Mouse (Mus musculus): ENCODE results near the gene Kctd5. TPM values are rescaled to one million over a fixed set of nuclear protein-coding genes. Genes with fewer than 3 reads are reported as not detected.

Gene Kctd5
- total and polyA plus RNA-seq, 2 experiments from 2014 or later: 23.9 to 39.5 TPM

GRCm38 (mm10) chr17:24049008-24049407, 24.3 kb downstream of the Kctd5 start:
- WGBS: 81% methylated on average over 8 of the region's 8 CpGs

GRCm38 (mm10) chr17:24048053-24048452, 25.2 kb downstream of the Kctd5 start:
- H3K4me1 ChIP-seq (ENCODE audit: control insufficient read depth, insufficient read depth): no peaks in the 10 kb centered on the region
- H3K27me3 ChIP-seq (ENCODE audit: control insufficient read depth, insufficient read depth, low read length): no peaks in the 10 kb centered on the region
- WGBS: 86% methylated on average over 5 of the region's 5 CpGs
- peaks cover 46% of the 10 kb centered on the region for H3K36me3 ChIP-seq (replicated peaks; ENCODE audit: control insufficient read depth, insufficient read depth, low read length)
- no peak overlapping the region for H3K27ac ChIP-seq (ENCODE audit: low read depth)
- TF ChIP-seq CTCF (IDR thresholded peaks at IDR 0.05; ENCODE audit: low read depth): no peak
- TF ChIP-seq EP300 (IDR thresholded peaks at IDR 0.05; ENCODE audit: low read depth): no peak
- H3K4me3 ChIP-seq (ENCODE audit: low read depth, low read length): no peak overlapping the region
- no peak overlapping the region for H3K4me2 ChIP-seq (ENCODE audit: low read depth, low read length)
- H3K9me3 ChIP-seq (replicated peaks; ENCODE audit: control insufficient read depth, low read length): no peaks in the 10 kb centered on the region
- ATAC-seq (ENCODE audit: insufficient read depth, low read depth) (no peak), DNase-seq (ENCODE audit: low spot score) (no peak)
- H3K9ac ChIP-seq (replicated peaks; ENCODE audit: low read depth, low read length): no peak overlapping the region

More at GRCm38 (mm10) chr17:24049008-24049407, 24.3 kb downstream of the Kctd5 start:
- Histone ChIP-seq H3K4me1 (ENCODE audit: control insufficient read depth, insufficient read depth) (no peaks in the 10 kb centered on the region), H3K27ac (ENCODE audit: low read depth) (no peak overlapping the region), H3K27me3 (ENCODE audit: control insufficient read depth, insufficient read depth, low read length) (no peaks in the 10 kb centered on the region), H3K9ac (replicated peaks; ENCODE audit: low read depth, low read length) (no peak overlapping the region), H3K9me3 (replicated peaks; ENCODE audit: control insufficient read depth, low read length) (no peaks in the 10 kb centered on the region), H3K4me2 (ENCODE audit: low read depth, low read length) (no peak overlapping the region), H3K4me3 (ENCODE audit: low read depth, low read length) (no peak overlapping the region), H3K36me3 (replicated peaks; ENCODE audit: control insufficient read depth, insufficient read depth, low read length) (peaks cover 56% of the 10 kb centered on the region)
- DNase-seq (ENCODE audit: low spot score): no peak
- TF ChIP-seq EP300 (IDR thresholded peaks at IDR 0.05; ENCODE audit: low read depth) (no peak), CTCF (IDR thresholded peaks at IDR 0.05; ENCODE audit: low read depth) (no peak)
- ATAC-seq (ENCODE audit: insufficient read depth, low read depth): no peak

- Histone ChIP-seq H3K36me3 (replicated peaks; ENCODE audit: control insufficient read depth, insufficient read depth, low read length) (peaks cover 27% of the 10 kb centered on the region), H3K27ac (ENCODE audit: low read depth) (no peak overlapping the region), H3K4me2 (ENCODE audit: low read depth, low read length) (no peak overlapping the region), H3K4me3 (ENCODE audit: low read depth, low read length) (no peak overlapping the region), H3K9ac (replicated peaks; ENCODE audit: low read depth, low read length) (no peak overlapping the region), H3K4me1 (ENCODE audit: control insufficient read depth, insufficient read depth) (no peaks in the 10 kb centered on the region), H3K27me3 (ENCODE audit: control insufficient read depth, insufficient read depth, low read length) (no peaks in the 10 kb centered on the region), H3K9me3 (replicated peaks; ENCODE audit: control insufficient read depth, low read length) (no peaks in the 10 kb centered on the region)
- TF ChIP-seq CTCF (IDR thresholded peaks at IDR 0.05; ENCODE audit: low read depth): no peak
- no peak for TF ChIP-seq EP300 (IDR thresholded peaks at IDR 0.05; ENCODE audit: low read depth)
- WGBS: 34% methylated on average over 5 of the region's 5 CpGs
- no peak for DNase-seq (ENCODE audit: low spot score)
- ATAC-seq (ENCODE audit: insufficient read depth, low read depth): no peak
These were observed 27.3 kb downstream of the Kctd5 start for GRCm38 (mm10) chr17:24046026-24046425.

- peaks cover 25% of the 10 kb centered on the region for H3K36me3 ChIP-seq (replicated peaks; ENCODE audit: control insufficient read depth, insufficient read depth, low read length)
- H3K27me3 ChIP-seq (ENCODE audit: control insufficient read depth, insufficient read depth, low read length): no peaks in the 10 kb centered on the region
- ATAC-seq (ENCODE audit: insufficient read depth, low read depth): no peak
- no peak overlapping the region for H3K9ac ChIP-seq (replicated peaks; ENCODE audit: low read depth, low read length)
- no peaks in the 10 kb centered on the region for H3K9me3 ChIP-seq (replicated peaks; ENCODE audit: control insufficient read depth, low read length)
- WGBS: 76% methylated on average over 10 of the region's 10 CpGs
- H3K4me2 ChIP-seq (ENCODE audit: low read depth, low read length): no peak overlapping the region
- H3K4me3 ChIP-seq (ENCODE audit: low read depth, low read length): no peak overlapping the region
- H3K27ac ChIP-seq (ENCODE audit: low read depth): no peak overlapping the region
- TF ChIP-seq EP300 (IDR thresholded peaks at IDR 0.05; ENCODE audit: low read depth) (no peak), CTCF (IDR thresholded peaks at IDR 0.05; ENCODE audit: low read depth) (no peak)
- H3K4me1 ChIP-seq (ENCODE audit: control insufficient read depth, insufficient read depth): no peaks in the 10 kb centered on the region
- DNase-seq (ENCODE audit: low spot score): no peak
These were observed 27.7 kb downstream of the Kctd5 start for GRCm38 (mm10) chr17:24045608-24046007.

- ATAC-seq (ENCODE audit: insufficient read depth, low read depth) (no peak), DNase-seq (ENCODE audit: low spot score) (no peak)
- WGBS: 59% methylated on average over 5 of the region's 5 CpGs
- no peaks in the 10 kb centered on the region for H3K27me3 ChIP-seq (ENCODE audit: control insufficient read depth, insufficient read depth, low read length)
- TF ChIP-seq EP300 (IDR thresholded peaks at IDR 0.05; ENCODE audit: low read depth) (no peak), CTCF (IDR thresholded peaks at IDR 0.05; ENCODE audit: low read depth) (no peak)
- H3K4me1 ChIP-seq (ENCODE audit: control insufficient read depth, insufficient read depth): no peaks in the 10 kb centered on the region
- peaks cover 25% of the 10 kb centered on the region for H3K36me3 ChIP-seq (replicated peaks; ENCODE audit: control insufficient read depth, insufficient read depth, low read length)
- no peak overlapping the region for H3K4me2 ChIP-seq (ENCODE audit: low read depth, low read length)
- H3K9me3 ChIP-seq (replicated peaks; ENCODE audit: control insufficient read depth, low read length): no peaks in the 10 kb centered on the region
- H3K27ac ChIP-seq (ENCODE audit: low read depth): no peak overlapping the region
- no peak overlapping the region for H3K9ac ChIP-seq (replicated peaks; ENCODE audit: low read depth, low read length)
- no peak overlapping the region for H3K4me3 ChIP-seq (ENCODE audit: low read depth, low read length)
These were observed 28.8 kb downstream of the Kctd5 start for GRCm38 (mm10) chr17:24044482-24044881.

GRCm38 (mm10) chr17:24037844-24038243, 35.4 kb downstream of the Kctd5 start, which contains the start of gene Prss27:
Gene Prss27, plus strand, starts transcription at chr17:24038144.
- WGBS: 57% methylated on average over 4 of the region's 4 CpGs
- Histone ChIP-seq H3K9me3 (replicated peaks; ENCODE audit: control insufficient read depth, low read length) (no peaks in the 10 kb centered on the region), H3K4me3 (ENCODE audit: low read depth, low read length) (no peak within 1 kb of the TSS), H3K4me2 (ENCODE audit: low read depth, low read length) (no peak within 1 kb of the TSS), H3K27ac (ENCODE audit: low read depth) (no peak within 1 kb of the TSS), H3K4me1 (ENCODE audit: control insufficient read depth, insufficient read depth) (no peaks in the 10 kb centered on the region), H3K27me3 (ENCODE audit: control insufficient read depth, insufficient read depth, low read length) (no peaks in the 10 kb centered on the region), H3K36me3 (replicated peaks; ENCODE audit: control insufficient read depth, insufficient read depth, low read length) (no peaks in the 10 kb centered on the region), H3K9ac (replicated peaks; ENCODE audit: low read depth, low read length) (no peak within 1 kb of the TSS)
- ATAC-seq (ENCODE audit: insufficient read depth, low read depth) (no peak), DNase-seq (ENCODE audit: low spot score) (no peak)
- TF ChIP-seq CTCF (IDR thresholded peaks at IDR 0.05; ENCODE audit: low read depth) (no peak), EP300 (IDR thresholded peaks at IDR 0.05; ENCODE audit: low read depth) (no peak)

Measured in heart, postnatal 0 days (tissue).